Mouse (Mus musculus) erythroblast, adult 5-6 weeks (primary cell): ENCODE measurements around the gene Ankrd37. TPM values are rescaled to one million over a fixed set of nuclear protein-coding genes. Genes with fewer than 3 reads are reported as not detected.

ENCODE experiments used
- ATAC-seq: replicated peaks from 2 replicates; pipeline ENCODE4 v1.8.0; 2016; ENCODE audit warnings: moderate number of reproducible peaks, mild to moderate bottlenecking, moderate TSS enrichment, inconsistent platforms; ENCODE audit not compliant: poor library complexity, low FRiP score, severe bottlenecking
- total RNA-seq, 2 experiments: library from RNA; stranded (forward) in 1 of 2; stranded (reverse) in 1 of 2; fragments of 150-400 nt in 1 of 2; fragments of 200-764, 138-1000 nt in 1 of 2; gene quantifications; 2 replicates each; pipeline versions ENCODE4 v1.2.3 to v1.2.4; 2015 to 2017; ENCODE audit warnings: low replicate concordance in 2 of 2

Ankrd37 gene
- total RNA-seq, 2 experiments from 2014 or later = 1.5 TPM; not detected in 1

GRCm38 (mm10) chr8:45975837-45976468 lies 29.6 kb downstream of the Ankrd37 start:
- peak; percentile 44 for ATAC-seq

GRCm38 (mm10) chr8:45975126-45975836 lies 30.2 kb downstream of the Ankrd37 start, which contains the start of the genes 1700029J07Rik and Ufsp2:
1700029J07Rik (minus strand) TSS chr8:45975252.
Ufsp2 (plus strand) TSS chr8:45975528.
- peak; percentile 97 for ATAC-seq

- ATAC-seq = no peak
Observed at GRCm38 (mm10) chr8:45973988-45974505, 31.5 kb downstream of the Ankrd37 start.

DNA sequence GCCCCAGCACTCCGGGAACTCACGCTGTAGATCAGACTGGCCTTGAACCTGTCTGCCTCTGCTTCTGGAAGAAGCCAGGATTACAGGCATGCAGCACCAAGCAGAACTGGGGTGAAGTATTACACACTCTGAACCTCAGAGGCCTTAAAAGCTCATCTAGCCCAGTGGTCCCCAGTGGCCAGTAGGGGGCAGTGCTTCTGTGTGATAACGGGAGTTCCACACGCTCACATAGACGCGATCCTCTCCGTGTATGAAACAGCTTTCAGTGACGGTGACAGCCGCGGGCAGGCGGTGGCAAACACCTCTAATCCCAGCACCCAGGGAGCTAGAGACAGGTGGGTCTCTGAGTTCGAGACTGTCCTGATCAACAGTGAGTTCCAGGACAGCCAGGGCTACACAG lies 34.6 kb downstream of the Ankrd37 start:
- ATAC-seq = no peak

GRCm38 (mm10) chr8:45950622-45951021 lies 54.9 kb downstream of the Ankrd37 start:
- no peak for ATAC-seq

Other genes starting within 250 kb of the Ankrd37 start
- not detected in 2 replicates for gene Pdlim3, start 120.2 kb downstream of the Ankrd37 start, total RNA-seq (2015; ENCODE audit: low replicate concordance)
- 0.26 TPM in 1 of 2 replicates, not detected in the other for gene Pdlim3, start 120.2 kb downstream of the Ankrd37 start, total RNA-seq (2017; ENCODE audit: low replicate concordance)
- not detected in 2 replicates for gene Ccdc110, start 71.1 kb downstream of the Ankrd37 start, total RNA-seq (2015; ENCODE audit: low replicate concordance)
- gene Ccdc110, start 71.1 kb downstream of the Ankrd37 start, total RNA-seq (2017; ENCODE audit: low replicate concordance) = not detected in 2 replicates
- not detected in 2 replicates for gene 1700029J07Rik, start 30.5 kb downstream of the Ankrd37 start, total RNA-seq (2015; ENCODE audit: low replicate concordance)
- gene 1700029J07Rik, start 30.5 kb downstream of the Ankrd37 start, total RNA-seq (2017; ENCODE audit: low replicate concordance) = 0.94 TPM in 1 of 2 replicates, not detected in the other
- gene Ufsp2, start 30.2 kb downstream of the Ankrd37 start, total RNA-seq (2015; ENCODE audit: low replicate concordance) = 25.4 and 30.9 TPM in 2 replicates
- gene Ufsp2, start 30.2 kb downstream of the Ankrd37 start, total RNA-seq (2017; ENCODE audit: low replicate concordance) = 15.3 and 28.1 TPM in 2 replicates
- gene Lrp2bp, start 6.4 kb downstream of the Ankrd37 start, total RNA-seq (2015; ENCODE audit: low replicate concordance) = not detected in 2 replicates
- not detected in 2 replicates for gene Lrp2bp, start 6.4 kb downstream of the Ankrd37 start, total RNA-seq (2017; ENCODE audit: low replicate concordance)
- 14.6 and 15.4 TPM in 2 replicates for gene Cfap97, start 146.1 kb upstream of the Ankrd37 start, total RNA-seq (2015; ENCODE audit: low replicate concordance)
- gene Cfap97, start 146.1 kb upstream of the Ankrd37 start, total RNA-seq (2017; ENCODE audit: low replicate concordance) = 5.0 and 5.3 TPM in 2 replicates
- gene Snx25, start 146.5 kb upstream of the Ankrd37 start, total RNA-seq (2015; ENCODE audit: low replicate concordance) = 6.9 and 8.4 TPM in 2 replicates
- 4.3 and 10.1 TPM in 2 replicates for gene Snx25, start 146.5 kb upstream of the Ankrd37 start, total RNA-seq (2017; ENCODE audit: low replicate concordance)
- 10.7 and 12.9 TPM in 2 replicates for gene Slc25a4, start 205.6 kb upstream of the Ankrd37 start, total RNA-seq (2015; ENCODE audit: low replicate concordance)
- 10.6 and 15.1 TPM in 2 replicates for gene Slc25a4, start 205.6 kb upstream of the Ankrd37 start, total RNA-seq (2017; ENCODE audit: low replicate concordance)